Mouse (Mus musculus): Measurements from ENCODE around the gene Gatad1. TPM values are rescaled to one million over a fixed set of nuclear protein-coding genes. Genes with fewer than 3 reads are reported as not detected.

Gene Gatad1
- polyA plus RNA-seq (2014; fragmentation: Illumina TruSeq; extraction: RNeasy Lipid Tissue Mini Kit (QIAGEN cat#74804)): 170 TPM

DNA sequence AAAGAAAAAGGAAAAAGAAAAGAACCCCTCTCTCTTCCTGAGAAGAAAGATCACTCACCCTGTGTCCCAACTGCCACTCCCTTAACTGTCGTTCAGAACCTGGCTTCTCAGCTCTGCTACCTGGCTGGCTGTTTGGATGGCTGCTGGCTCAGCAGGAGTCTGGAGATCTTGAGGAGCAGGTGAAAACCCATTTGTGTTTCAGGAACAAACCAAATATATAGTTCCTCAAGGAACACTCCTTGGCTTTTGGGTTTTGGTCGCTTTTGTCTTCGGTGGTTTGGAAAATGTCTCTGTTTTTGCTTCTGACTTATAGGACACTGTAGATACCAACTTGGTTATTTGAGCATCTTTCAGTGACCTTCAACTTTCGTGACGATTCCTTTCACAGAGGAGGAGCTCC lies at the start of gene Gatad1:
Gatad1 (minus strand) TSS at position 101 of the 400 bp plus-strand sequence.

DNA sequence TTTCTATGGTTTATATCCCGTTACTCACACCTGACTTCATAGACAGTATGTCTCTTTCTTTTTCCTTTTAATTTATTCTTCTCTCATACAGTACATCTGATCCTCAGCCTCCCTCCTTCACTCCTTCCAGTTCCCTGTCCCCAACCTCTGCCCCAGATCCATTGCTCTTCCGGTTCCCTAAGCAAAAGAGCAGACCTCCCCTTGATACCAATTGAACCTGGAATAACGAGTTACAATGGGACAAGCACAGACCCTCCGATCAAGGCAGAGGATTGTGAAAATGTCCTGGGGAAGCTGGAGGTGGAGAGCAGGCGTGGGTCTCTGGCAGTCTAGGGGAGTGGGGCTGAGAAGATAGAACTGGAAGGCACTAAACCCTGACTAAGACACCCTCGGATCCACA lies 6.1 kb downstream of the Gatad1 start, which contains the start of gene Tmbim7:
Tmbim7 (plus strand) TSS at position 301 of the 400 bp plus-strand sequence.

DNA sequence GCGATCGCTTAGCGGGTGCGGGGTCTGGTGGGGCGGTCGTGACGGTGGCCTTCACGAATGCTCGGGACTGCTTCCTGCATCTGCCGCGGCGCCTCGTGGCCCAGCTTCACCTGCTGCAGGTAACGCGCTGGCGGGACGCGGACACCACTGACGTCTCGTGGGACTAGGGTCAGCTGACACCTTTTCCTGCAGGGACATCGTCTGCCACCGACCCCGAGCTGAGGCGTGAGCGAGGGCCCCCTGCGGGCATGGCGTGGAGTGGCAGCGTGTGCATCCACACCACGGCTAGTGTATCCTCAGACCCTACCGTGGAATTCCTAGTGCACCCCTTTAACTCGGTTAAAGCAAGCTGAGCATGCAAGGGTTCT lies 60.6 kb downstream of the Gatad1 start, which contains the start of gene Rbm48:
Rbm48 (minus strand) TSS at position 187 of the 368 bp plus-strand sequence.

DNA sequence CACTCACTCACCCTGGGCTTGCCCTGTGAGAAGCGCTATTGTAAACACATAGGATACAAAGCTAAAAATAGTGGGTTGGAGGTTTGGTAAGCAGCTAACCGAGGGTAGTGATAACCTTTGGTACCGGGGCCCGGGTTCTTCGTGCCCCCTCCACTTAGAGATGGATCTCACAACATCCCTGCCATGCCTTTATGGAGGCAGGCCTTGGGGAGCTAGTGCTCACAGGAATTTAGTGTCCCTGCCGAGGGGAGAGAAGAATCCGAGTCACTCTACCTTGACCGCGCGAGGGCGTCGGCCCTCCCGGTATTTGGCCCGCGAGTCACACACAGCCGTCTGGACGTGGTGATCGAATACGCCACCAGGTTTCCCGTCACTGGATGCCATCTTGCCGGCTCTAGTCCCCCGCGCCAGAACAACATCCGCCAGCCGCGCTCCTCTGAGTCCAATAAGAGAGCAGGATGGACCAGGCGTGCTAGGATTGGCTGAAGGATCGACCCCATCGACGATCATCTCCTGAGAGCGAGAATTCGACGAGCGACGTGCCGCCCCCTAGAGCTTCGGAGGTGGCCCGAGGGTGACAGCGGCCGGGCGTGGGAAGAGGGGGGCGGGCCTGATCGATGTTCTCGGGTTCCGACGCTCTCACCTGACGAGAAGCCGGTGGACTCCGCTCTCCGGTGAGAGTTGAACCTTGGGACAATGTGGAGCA lies 61.1 kb downstream of the Gatad1 start, which contains the start of gene Pex1:
Pex1 (plus strand) TSS at position 374 of the 706 bp plus-strand sequence.

Other genes starting within 250 kb of the Gatad1 start
- gene Fam133b, start 113.4 kb downstream of the Gatad1 start, polyA plus RNA-seq (2014; fragmentation: Illumina TruSeq; extraction: RNeasy Lipid Tissue Mini Kit (QIAGEN cat#74804)): 86.9 TPM
- gene 1700109H08Rik, start 85.6 kb downstream of the Gatad1 start, polyA plus RNA-seq (2014; fragmentation: Illumina TruSeq; extraction: RNeasy Lipid Tissue Mini Kit (QIAGEN cat#74804)): 3.8 TPM
- 22.1 TPM for gene Pex1, start 61.1 kb downstream of the Gatad1 start, polyA plus RNA-seq (2014; fragmentation: Illumina TruSeq; extraction: RNeasy Lipid Tissue Mini Kit (QIAGEN cat#74804))
- gene Rbm48, start 60.6 kb downstream of the Gatad1 start, polyA plus RNA-seq (2014; fragmentation: Illumina TruSeq; extraction: RNeasy Lipid Tissue Mini Kit (QIAGEN cat#74804)): 27.1 TPM
- gene Tmbim7, start 6.0 kb downstream of the Gatad1 start, polyA plus RNA-seq (2014; fragmentation: Illumina TruSeq; extraction: RNeasy Lipid Tissue Mini Kit (QIAGEN cat#74804)): not detected
- gene Ankib1, start 145.7 kb upstream of the Gatad1 start, polyA plus RNA-seq (2014; fragmentation: Illumina TruSeq; extraction: RNeasy Lipid Tissue Mini Kit (QIAGEN cat#74804)): 71.0 TPM
- gene Krit1, start 146.0 kb upstream of the Gatad1 start, polyA plus RNA-seq (2014; fragmentation: Illumina TruSeq; extraction: RNeasy Lipid Tissue Mini Kit (QIAGEN cat#74804)): 92.3 TPM
- not detected for gene Lrrd1, start 188.0 kb upstream of the Gatad1 start, polyA plus RNA-seq (2014; fragmentation: Illumina TruSeq; extraction: RNeasy Lipid Tissue Mini Kit (QIAGEN cat#74804))
- 16.4 TPM for gene Mterf1a, start 236.7 kb upstream of the Gatad1 start, polyA plus RNA-seq (2014; fragmentation: Illumina TruSeq; extraction: RNeasy Lipid Tissue Mini Kit (QIAGEN cat#74804))

All from ovary, adult 10 weeks (tissue).